Mouse (Mus musculus) kidney, embryonic 15.5 days (tissue): Measurements from ENCODE around the gene Cptp. TPM values are rescaled to one million over a fixed set of nuclear protein-coding genes. Genes with fewer than 3 reads are reported as not detected.

Experiments
- ATAC-seq: fragments of 200-750 bp; cut with Nextera tagmentation; replicated peaks from 2 replicates; pipeline ENCODE4 v1.8.0; 2017; ENCODE audit warnings: moderate TSS enrichment; ENCODE audit not compliant: low FRiP score
- H3K27ac ChIP-seq: fragments of 300-500 bp; sonication (generic); 2 replicates; pipeline ENCODE4 v1.5.1; 2015; ENCODE audit warnings: mild to moderate bottlenecking, inconsistent platforms
- H3K27me3 ChIP-seq: fragments of 300-500 bp; sonication (generic); 2 replicates; pipeline ENCODE4 v1.6.1; 2015; ENCODE audit warnings: inconsistent platforms
- H3K36me3 ChIP-seq: fragments of 300-500 bp; sonication (generic); 2 replicates; pipeline ENCODE4 v1.6.1; 2015; ENCODE audit warnings: inconsistent platforms
- H3K4me1 ChIP-seq: fragments of 300-500 bp; sonication (generic); 2 replicates; pipeline ENCODE4 v1.6.1; 2015; ENCODE audit warnings: inconsistent platforms
- H3K4me2 ChIP-seq: fragments of 300-500 bp; sonication (generic); 2 replicates; pipeline ENCODE4 v1.6.1; 2015; ENCODE audit warnings: moderate library complexity, mild to moderate bottlenecking, inconsistent platforms
- H3K4me3 ChIP-seq: fragments of 300-500 bp; sonication (generic); replicated peaks from 2 replicates; pipeline ENCODE4 v1.5.1; 2015; ENCODE audit warnings: mild to moderate bottlenecking, inconsistent platforms
- H3K9ac ChIP-seq: fragments of 300-500 bp; sonication (generic); 2 replicates; pipeline ENCODE4 v1.6.1; 2015; ENCODE audit warnings: mild to moderate bottlenecking, inconsistent platforms
- H3K9me3 ChIP-seq: fragments of 300-500 bp; sonication (generic); replicated peaks from 2 replicates; pipeline ENCODE4 v1.6.1; 2016; ENCODE audit warnings: inconsistent platforms
- WGBS: fragments of 180-500 bp; shearing (Covaris S2); methylation state at CpG from one replicate; pipeline ENCODE4 v1.1.7; 2015; ENCODE audit warnings: mixed read lengths; 5-methylcytosine and 5-hydroxymethylcytosine counted together
- polyA plus RNA-seq: library from polyadenylated mRNA; unstranded; fragments of >200 nt; fragmentation: Nextera tagmentation; extraction: Ambion mirVana; gene quantifications from 2 replicates; pipeline ENCODE4 v1.2.1, GENCODE M21; 2015

Gene Cptp
- polyA plus RNA-seq, 1 experiment from 2014 or later = 15.2 TPM

DNA sequence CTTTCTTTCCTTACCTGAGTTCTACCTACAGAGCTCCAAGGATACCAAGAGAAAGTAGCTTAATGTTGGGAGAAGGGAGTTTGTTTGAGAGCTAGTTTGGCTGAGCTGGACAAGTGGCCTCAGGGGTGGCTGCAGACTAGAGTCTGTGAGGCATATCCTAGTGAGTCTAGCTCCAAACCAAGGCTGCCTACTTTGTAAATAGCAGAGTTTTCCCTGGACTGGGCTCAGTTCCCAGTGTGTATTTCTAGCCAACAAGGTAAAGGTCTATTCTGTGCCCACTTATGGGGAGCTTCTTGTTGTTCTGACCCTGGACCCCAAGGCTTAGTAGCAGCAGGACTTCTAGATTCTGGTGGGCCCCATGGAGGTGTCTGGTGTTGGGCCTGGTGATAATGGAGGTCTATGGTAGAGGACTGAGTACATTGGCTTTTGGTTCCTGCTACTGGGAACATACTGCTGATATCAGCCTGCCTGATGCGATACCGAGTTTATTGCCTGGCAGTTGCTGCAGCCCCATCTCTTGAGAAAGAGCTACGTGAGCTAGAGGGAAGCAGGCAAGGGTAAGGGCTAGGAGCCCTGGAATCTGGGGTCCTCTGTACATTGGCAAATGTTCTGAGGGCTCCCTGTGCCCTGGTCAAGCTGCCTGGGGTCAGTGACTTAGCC lies 19.3 kb downstream of the Cptp start:
- Histone ChIP-seq H3K27ac (no peak overlapping the region), H3K9ac (0 out of 2 replicates have a peak overlapping the region, but pooled peaks have one; percentile 10), H3K4me1 (peaks cover 36% of the 10 kb centered on the region), H3K27me3 (no peaks in the 10 kb centered on the region), H3K4me3 (no peak overlapping the region), H3K9me3 (no peaks in the 10 kb centered on the region), H3K36me3 (peaks cover 19% of the 10 kb centered on the region), H3K4me2 (no peak overlapping the region)
- ATAC-seq = no peak
- WGBS = 96% methylated on average over 3 of the region's 3 CpGs

GRCm38 (mm10) chr4:155849391-155849790 lies 19.8 kb downstream of the Cptp start:
- H3K4me2 ChIP-seq = peak overlapping the region; percentile 93; the same call in 1 of the 2 replicates
- peaks cover 14% of the 10 kb centered on the region for H3K36me3 ChIP-seq
- H3K27me3 ChIP-seq = no peaks in the 10 kb centered on the region
- no peak for ATAC-seq
- H3K4me3 ChIP-seq = no peak overlapping the region
- H3K9ac ChIP-seq = peak overlapping the region; percentile 10; the same call in 1 of the 2 replicates
- WGBS = 81% methylated on average over 2 of the region's 2 CpGs
- H3K4me1 ChIP-seq = peaks cover 36% of the 10 kb centered on the region
- H3K27ac ChIP-seq = no peak overlapping the region
- H3K9me3 ChIP-seq = no peaks in the 10 kb centered on the region

DNA sequence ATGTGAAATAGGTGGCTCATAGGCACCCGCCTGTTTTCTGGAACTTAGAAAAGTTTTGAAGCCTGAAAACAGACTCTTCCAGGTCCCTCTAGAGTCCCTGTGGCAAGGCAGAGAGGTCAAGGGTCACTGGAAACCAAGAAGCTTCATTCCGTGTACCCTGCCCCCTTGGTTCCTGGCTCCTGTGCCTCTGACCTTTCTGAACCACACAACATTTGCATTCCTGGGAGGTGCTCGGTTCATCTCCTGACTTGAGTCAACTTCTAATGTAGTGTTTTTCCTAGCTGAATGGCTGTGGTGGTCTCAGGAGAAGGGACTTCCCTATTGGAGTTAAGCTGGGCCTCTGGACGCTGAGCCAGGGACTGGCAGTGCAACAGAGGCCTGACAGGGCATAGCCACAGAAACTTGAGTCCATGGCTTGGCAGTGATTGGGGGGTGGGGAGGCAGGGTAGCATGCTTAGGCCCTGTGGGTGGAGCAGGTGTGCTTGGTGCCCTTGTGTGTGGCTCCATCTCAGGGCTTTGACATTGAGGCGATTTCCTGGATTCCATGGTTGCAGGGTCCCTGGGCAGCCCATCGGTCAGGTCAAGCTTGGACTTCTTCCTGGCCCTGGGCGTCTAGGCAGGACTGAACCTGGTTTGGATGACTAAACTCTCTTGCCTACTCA lies 20.7 kb downstream of the Cptp start:
- WGBS = 58% methylated on average over 7 of the region's 7 CpGs
- peak overlapping the region; percentile 75; the same call in 1 of the 2 replicates for H3K27ac ChIP-seq

DNA sequence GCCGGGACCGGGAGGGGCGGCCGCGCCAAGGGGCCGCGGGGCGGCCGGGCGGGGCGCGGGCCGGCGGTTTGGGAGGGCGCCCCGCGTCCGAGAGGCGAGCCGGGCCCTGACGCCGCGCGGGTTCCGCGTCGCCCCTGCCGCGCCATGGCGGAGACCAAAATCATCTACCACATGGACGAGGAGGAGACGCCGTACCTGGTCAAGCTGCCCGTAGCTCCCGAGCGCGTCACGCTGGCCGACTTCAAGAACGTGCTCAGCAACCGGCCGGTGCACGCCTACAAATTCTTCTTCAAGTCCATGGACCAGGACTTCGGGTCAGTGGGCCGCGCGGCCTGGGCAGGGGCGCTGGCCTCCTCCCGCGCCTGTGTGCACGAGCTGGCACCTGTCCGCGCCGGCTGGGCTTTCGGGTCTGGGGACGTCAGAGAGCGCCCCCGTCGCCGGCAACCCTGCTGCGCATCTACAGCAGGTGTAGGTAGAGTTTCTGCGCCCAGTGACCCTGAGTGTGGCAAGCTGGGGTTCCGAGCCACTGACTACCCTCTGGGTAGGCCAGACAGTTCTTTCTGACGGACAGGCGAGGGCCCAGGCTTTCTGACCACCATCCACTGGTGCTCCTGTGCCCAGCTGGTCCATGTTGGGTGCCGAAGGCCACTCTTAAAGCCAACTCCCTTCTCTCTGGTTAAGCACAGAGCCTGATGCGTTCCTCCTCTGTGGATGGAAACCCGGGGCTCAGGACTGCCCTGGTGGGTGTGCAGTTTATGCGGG lies 21.5 kb downstream of the Cptp start:
- peak overlapping the region; percentile 75 for H3K27ac ChIP-seq
- H3K4me3 ChIP-seq = peak overlapping the region; percentile 90
- peak overlapping the region; percentile 93 for H3K4me2 ChIP-seq
- H3K9ac ChIP-seq = peak overlapping the region; percentile 92
- no peaks in the 10 kb centered on the region for H3K27me3 ChIP-seq
- ATAC-seq = peak; percentile 61
- H3K4me1 ChIP-seq = peaks cover 36% of the 10 kb centered on the region
- 2% methylated on average over 51 of the region's 69 CpGs for WGBS
- no peaks in the 10 kb centered on the region for H3K9me3 ChIP-seq
- peaks cover 11% of the 10 kb centered on the region for H3K36me3 ChIP-seq

More for the DNA sequence above, 20.7 kb downstream of the Cptp start:
- peaks cover 9% of the 10 kb centered on the region; the same call in 1 of the 2 replicates for H3K36me3 ChIP-seq
- peak overlapping the region; percentile 93 for H3K4me2 ChIP-seq
- peak overlapping the region; percentile 90 for H3K4me3 ChIP-seq
- peak overlapping the region; percentile 92 for H3K9ac ChIP-seq
- peaks cover 36% of the 10 kb centered on the region for H3K4me1 ChIP-seq
- no peaks in the 10 kb centered on the region for H3K27me3 ChIP-seq
- H3K9me3 ChIP-seq = no peaks in the 10 kb centered on the region
- no peak for ATAC-seq

- Histone ChIP-seq H3K4me2 (peak within 1 kb of the TSS; percentile 93), H3K9me3 (no peaks in the 10 kb centered on the region), H3K4me1 (peaks cover 36% of the 10 kb centered on the region), H3K9ac (peak within 1 kb of the TSS; percentile 92), H3K4me3 (peak within 1 kb of the TSS; percentile 90), H3K36me3 (peaks cover 16% of the 10 kb centered on the region), H3K27me3 (no peaks in the 10 kb centered on the region), H3K27ac (peak within 1 kb of the TSS; percentile 75)
- 2% methylated on average over 57 of the region's 65 CpGs for WGBS
- ATAC-seq = peak; percentile 94
Measured at GRCm38 (mm10) chr4:155846871-155847578, 22.2 kb downstream of the Cptp start, which contains the start of gene Dvl1. Dvl1 (plus strand) TSS chr4:155847402.

GRCm38 (mm10) chr4:155843231-155843630 lies 26.0 kb downstream of the Cptp start:
- Histone ChIP-seq H3K9ac (no peak overlapping the region), H3K4me1 (peaks cover 49% of the 10 kb centered on the region), H3K27ac (no peak overlapping the region), H3K36me3 (peaks cover 16% of the 10 kb centered on the region), H3K4me2 (no peak overlapping the region), H3K4me3 (no peak overlapping the region), H3K27me3 (no peaks in the 10 kb centered on the region), H3K9me3 (no peaks in the 10 kb centered on the region)
- ATAC-seq = no peak
- WGBS = 89% methylated on average over 5 of the region's 5 CpGs

DNA sequence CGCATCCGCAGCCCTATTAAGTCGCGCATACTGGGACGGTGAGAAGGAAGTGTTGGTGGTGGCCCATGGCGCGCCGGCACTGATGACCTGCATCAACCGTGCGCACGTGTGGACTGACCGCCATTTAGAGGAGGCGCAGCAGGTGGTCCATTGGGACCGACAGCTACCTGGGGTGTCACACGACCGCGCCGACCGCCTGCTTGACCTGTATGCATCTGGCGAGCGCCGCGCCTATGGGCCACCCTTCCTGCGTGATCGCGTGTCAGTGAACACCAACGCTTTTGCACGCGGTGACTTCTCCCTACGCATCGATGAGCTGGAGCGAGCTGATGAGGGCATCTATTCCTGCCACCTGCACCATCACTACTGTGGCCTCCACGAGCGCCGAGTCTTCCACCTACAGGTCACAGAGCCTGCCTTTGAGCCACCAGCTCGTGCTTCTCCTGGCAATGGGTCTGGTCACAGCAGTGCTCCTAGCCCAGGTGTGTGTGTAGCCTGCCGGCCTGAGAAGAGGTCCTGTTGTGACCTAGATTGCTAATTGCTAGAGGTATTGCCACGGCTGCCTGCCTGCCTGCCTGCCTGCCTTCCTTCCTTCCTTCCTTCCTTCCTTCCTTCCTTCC lies 27.5 kb downstream of the Cptp start:
- H3K27me3 ChIP-seq = no peaks in the 10 kb centered on the region
- H3K9me3 ChIP-seq = no peaks in the 10 kb centered on the region
- 39% methylated on average over 38 of the region's 38 CpGs for WGBS
- peak overlapping the region; percentile 50 for H3K4me3 ChIP-seq
- ATAC-seq = no peak; the same call in 1 of the 2 replicates
- peaks cover 16% of the 10 kb centered on the region for H3K36me3 ChIP-seq
- no peak overlapping the region for H3K27ac ChIP-seq
- H3K9ac ChIP-seq = no peak overlapping the region
- H3K4me2 ChIP-seq = peak overlapping the region; percentile 77
- H3K4me1 ChIP-seq = peaks cover 50% of the 10 kb centered on the region

- WGBS = under 1% methylated on average over 32 of the region's 32 CpGs
- Histone ChIP-seq H3K4me1 (peaks cover 45% of the 10 kb centered on the region), H3K36me3 (peaks cover 16% of the 10 kb centered on the region), H3K4me3 (peak overlapping the region; percentile 50), H3K27ac (peak overlapping the region; percentile 33; the same call in 1 of the 2 replicates), H3K4me2 (peak overlapping the region; percentile 77), H3K9ac (peak overlapping the region; percentile 51), H3K9me3 (no peaks in the 10 kb centered on the region), H3K27me3 (no peaks in the 10 kb centered on the region)
- peak; percentile 26 for ATAC-seq
Measured at GRCm38 (mm10) chr4:155841003-155841454, 28.2 kb downstream of the Cptp start.

- Histone ChIP-seq H3K4me1 (peaks cover 45% of the 10 kb centered on the region), H3K27me3 (no peaks in the 10 kb centered on the region), H3K9me3 (no peaks in the 10 kb centered on the region), H3K9ac (peak overlapping the region; percentile 51), H3K4me2 (peak overlapping the region; percentile 77), H3K36me3 (peaks cover 16% of the 10 kb centered on the region), H3K27ac (peak overlapping the region; percentile 91), H3K4me3 (peak overlapping the region; percentile 50)
- ATAC-seq = peak; percentile 5
- WGBS = 10% methylated on average over 8 of the region's 8 CpGs
Measured at GRCm38 (mm10) chr4:155840076-155841002, 28.9 kb downstream of the Cptp start.

DNA sequence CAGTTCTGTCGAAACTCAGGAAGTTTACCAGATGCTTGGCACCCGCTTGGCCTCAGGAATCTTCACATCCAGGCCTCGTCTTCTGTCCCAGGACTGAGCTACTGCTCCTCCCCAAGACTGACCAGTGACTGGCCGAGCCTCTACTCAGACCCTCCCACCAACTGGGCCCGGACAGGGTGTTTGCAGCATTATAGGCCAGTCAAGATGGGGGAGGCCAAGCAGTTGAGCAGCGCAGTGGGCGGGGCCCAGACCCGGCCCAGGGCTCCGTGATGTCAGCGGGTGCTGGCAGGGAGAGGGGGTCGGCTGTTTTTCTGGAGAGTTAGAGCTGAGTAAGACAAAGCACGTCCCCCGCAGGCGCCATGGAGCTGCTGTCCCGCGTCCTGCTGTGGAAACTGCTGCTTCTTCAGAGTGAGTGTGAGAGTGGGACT lies 29.7 kb downstream of the Cptp start, which contains the start of gene Mxra8:
Mxra8 (plus strand) TSS at position 198 of the 428 bp plus-strand sequence.
- WGBS = under 1% methylated on average over 16 of the region's 16 CpGs
- peaks cover 45% of the 10 kb centered on the region for H3K4me1 ChIP-seq
- no peaks in the 10 kb centered on the region for H3K9me3 ChIP-seq
- peaks cover 16% of the 10 kb centered on the region for H3K36me3 ChIP-seq
- ATAC-seq = peak; percentile 95
- peak within 1 kb of the TSS; percentile 50 for H3K4me3 ChIP-seq
- H3K9ac ChIP-seq = peak within 1 kb of the TSS; percentile 51
- peak within 1 kb of the TSS; percentile 91 for H3K27ac ChIP-seq
- H3K27me3 ChIP-seq = no peaks in the 10 kb centered on the region
- peak within 1 kb of the TSS; percentile 77 for H3K4me2 ChIP-seq
